Mouse (Mus musculus) midbrain, embryonic 14.5 days (tissue): ENCODE results near the gene Eif2ak4. TPM values are rescaled to one million over a fixed set of nuclear protein-coding genes. Genes with fewer than 3 reads are reported as not detected.
A peak's percentile ranks its signal among the peaks of the same experiment; 100 is the strongest.

ENCODE experiments used
- ATAC-seq: fragments of 200-750 bp; cut with Nextera tagmentation; 2 replicates; pipeline ENCODE4 v1.8.0; 2017; ENCODE audit warnings: moderate number of reproducible peaks, moderate library complexity; ENCODE audit not compliant: low FRiP score, low TSS enrichment
- DNase-seq: peaks from one replicate; pipeline ENCODE4 v3.0.0-alpha.2; 2015
- H3K27ac ChIP-seq: fragments of 300-500 bp; sonication (generic); replicated peaks from 2 replicates; pipeline ENCODE4 v1.5.1; 2014; ENCODE audit warnings: mild to moderate bottlenecking, low read depth, low read length, moderate library complexity
- H3K27me3 ChIP-seq: fragments of 300-500 bp; sonication (generic); 2 replicates; pipeline ENCODE4 v1.6.1; 2014; ENCODE audit warnings: low read length, control low read depth, mixed read lengths; ENCODE audit not compliant: control insufficient read depth, insufficient read depth
- H3K36me3 ChIP-seq: fragments of 300-500 bp; sonication (generic); 2 replicates; pipeline ENCODE4 v1.6.1; 2014; ENCODE audit warnings: low read length, control low read depth; ENCODE audit not compliant: control insufficient read depth, insufficient read depth
- H3K4me1 ChIP-seq: fragments of 300-500 bp; sonication (generic); 2 replicates; pipeline ENCODE4 v1.6.1; 2014; ENCODE audit warnings: mild to moderate bottlenecking, antibody characterized with exemption, low read length, control low read depth; ENCODE audit not compliant: control insufficient read depth, insufficient read depth
- H3K4me2 ChIP-seq: fragments of 300-500 bp; sonication (generic); 2 replicates; pipeline ENCODE4 v1.6.1; 2014; ENCODE audit warnings: mild to moderate bottlenecking, low read length, moderate library complexity
- H3K4me3 ChIP-seq: fragments of 300-500 bp; sonication (generic); replicated peaks from 2 replicates; pipeline ENCODE4 v1.5.1; 2014; ENCODE audit warnings: low read depth, low read length
- H3K9ac ChIP-seq: fragments of 300-500 bp; sonication (generic); replicated peaks from 2 replicates; pipeline ENCODE4 v1.6.1; 2014; ENCODE audit warnings: mild to moderate bottlenecking, low read length, moderate library complexity
- H3K9me3 ChIP-seq: fragments of 300-500 bp; sonication (generic); 2 replicates; pipeline ENCODE4 v1.6.1; 2016; ENCODE audit warnings: low read length, control low read depth, mixed read lengths; ENCODE audit not compliant: control insufficient read depth
- WGBS: fragments of 180-500 bp; shearing (Covaris S2); extraction: QIAGEN DNeasy Blood & Tissue Kit; methylation state at CpG from one replicate; pipeline ENCODE4 v1.1.7; 2014; 5-methylcytosine and 5-hydroxymethylcytosine counted together
- polyA plus RNA-seq: library from polyadenylated mRNA; unstranded; fragments of >200 nt; fragmentation: Nextera tagmentation; extraction: Ambion mirVana; gene quantifications from 2 replicates; pipeline ENCODE4 v1.2.1, GENCODE M21; 2014

Gene Eif2ak4
- polyA plus RNA-seq, 1 experiment from 2014 or later = 10.2 TPM

DNA sequence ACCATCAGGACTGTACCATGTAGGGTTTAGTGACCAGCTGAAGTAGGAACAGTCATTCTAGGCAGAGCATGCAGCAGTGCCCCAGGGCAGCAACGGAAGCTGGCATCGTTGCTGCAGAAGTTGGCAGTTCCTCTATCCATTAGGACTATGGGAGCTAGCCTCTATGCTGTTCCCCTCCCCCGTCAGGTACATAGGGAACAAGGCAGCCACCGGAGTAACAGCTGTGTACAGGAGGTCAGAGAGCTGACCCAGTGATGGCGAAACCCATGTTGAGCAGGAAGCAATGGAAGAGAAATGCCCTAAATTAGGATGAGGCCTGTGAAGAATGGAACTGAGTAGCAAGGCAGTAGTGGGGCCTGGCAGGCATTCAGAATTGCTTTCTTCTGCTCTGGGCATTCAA lies 53.8 kb downstream of the Eif2ak4 start:
- peaks cover 31% of the 10 kb centered on the region for H3K36me3 ChIP-seq
- WGBS = 90% methylated on average over 5 of the region's 5 CpGs
- no peak for DNase-seq
- no peaks in the 10 kb centered on the region for H3K9me3 ChIP-seq
- H3K4me2 ChIP-seq = no peak overlapping the region
- ATAC-seq = no peak
- H3K4me1 ChIP-seq = no peaks in the 10 kb centered on the region
- no peak overlapping the region for H3K4me3 ChIP-seq
- H3K27me3 ChIP-seq = no peaks in the 10 kb centered on the region
- no peak overlapping the region for H3K9ac ChIP-seq
- H3K27ac ChIP-seq = no peak overlapping the region

DNA sequence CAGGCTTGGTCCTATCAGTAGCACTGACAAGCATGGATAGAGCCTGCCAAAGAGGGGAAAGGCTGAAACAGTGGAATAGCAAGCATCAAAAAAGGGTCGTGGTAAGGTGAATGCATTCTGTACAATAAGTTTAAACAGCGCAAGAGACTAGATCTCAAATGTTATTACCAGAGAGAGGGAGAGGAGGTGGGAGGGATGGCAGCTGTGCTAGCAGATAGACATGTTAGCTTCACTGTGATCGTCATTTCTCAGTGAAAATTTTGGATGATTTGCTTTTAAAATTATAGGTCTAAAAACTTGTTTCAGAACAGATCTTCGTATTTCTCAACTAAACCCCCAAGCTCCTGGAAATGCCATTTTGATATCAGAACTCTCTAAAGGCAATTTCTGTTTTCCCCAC lies 54.3 kb downstream of the Eif2ak4 start:
- no peak overlapping the region for H3K9ac ChIP-seq
- H3K4me3 ChIP-seq = no peak overlapping the region
- H3K27me3 ChIP-seq = no peaks in the 10 kb centered on the region
- H3K4me2 ChIP-seq = no peak overlapping the region
- H3K4me1 ChIP-seq = no peaks in the 10 kb centered on the region
- no peak for DNase-seq
- no peaks in the 10 kb centered on the region for H3K9me3 ChIP-seq
- ATAC-seq = no peak
- H3K36me3 ChIP-seq = peaks cover 30% of the 10 kb centered on the region
- WGBS = 93% methylated on average over 4 of the region's 4 CpGs
- no peak overlapping the region for H3K27ac ChIP-seq

DNA sequence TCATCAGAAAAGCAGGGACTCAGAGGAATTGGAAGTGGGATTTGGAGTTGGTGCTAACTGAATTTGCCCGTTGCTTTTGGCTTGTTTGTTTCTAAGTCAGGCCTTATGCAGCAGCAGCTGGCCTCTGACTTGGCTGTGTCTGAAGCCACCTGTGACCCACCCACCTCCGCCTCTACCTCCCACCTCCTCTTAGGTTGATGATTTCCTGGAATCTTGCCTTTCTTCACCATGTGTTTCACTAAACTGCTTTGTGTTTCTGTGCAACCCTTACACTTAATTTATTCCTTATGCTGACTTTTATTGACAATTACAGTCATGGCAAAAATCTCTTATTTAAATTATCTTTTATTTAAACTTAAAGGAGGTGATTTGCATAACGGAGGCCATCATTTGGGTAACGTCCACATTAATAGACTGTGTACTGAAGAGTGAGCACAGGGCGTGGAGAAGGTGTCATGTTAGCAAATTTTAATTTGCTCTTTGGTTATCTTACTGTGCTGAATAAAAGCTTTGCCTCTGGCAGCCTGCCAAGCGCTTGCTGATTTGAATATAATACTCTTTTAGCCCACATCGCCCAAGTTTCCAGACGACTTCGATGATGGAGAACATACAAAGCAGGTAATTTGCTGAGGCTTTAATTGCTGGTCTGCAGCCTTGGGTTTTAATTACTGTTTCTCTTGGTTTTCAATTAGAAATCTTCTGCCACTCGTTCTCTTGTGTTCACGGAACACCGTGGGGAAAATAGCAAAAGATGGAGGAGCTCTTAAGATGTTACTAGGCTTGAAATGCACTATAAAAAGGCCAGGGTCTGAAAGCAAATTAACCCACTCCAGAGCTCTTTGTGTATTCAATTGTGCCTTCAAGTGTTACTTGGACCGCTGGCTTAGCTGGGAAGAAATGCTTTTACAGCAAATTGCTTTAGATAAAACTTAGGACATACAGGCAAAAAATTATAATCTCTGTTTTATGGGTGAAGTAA lies 57.6 kb downstream of the Eif2ak4 start:
- Histone ChIP-seq H3K36me3 (peaks cover 25% of the 10 kb centered on the region), H3K4me2 (no peak overlapping the region), H3K27me3 (no peaks in the 10 kb centered on the region), H3K27ac (peak overlapping the region; percentile 41), H3K4me1 (no peaks in the 10 kb centered on the region), H3K9ac (no peak overlapping the region), H3K9me3 (no peaks in the 10 kb centered on the region), H3K4me3 (no peak overlapping the region)
- DNase-seq (peak; percentile 84), ATAC-seq (no peak; the same call in 1 of the 2 replicates)
- WGBS = 50% methylated on average over 13 of the region's 13 CpGs

DNA sequence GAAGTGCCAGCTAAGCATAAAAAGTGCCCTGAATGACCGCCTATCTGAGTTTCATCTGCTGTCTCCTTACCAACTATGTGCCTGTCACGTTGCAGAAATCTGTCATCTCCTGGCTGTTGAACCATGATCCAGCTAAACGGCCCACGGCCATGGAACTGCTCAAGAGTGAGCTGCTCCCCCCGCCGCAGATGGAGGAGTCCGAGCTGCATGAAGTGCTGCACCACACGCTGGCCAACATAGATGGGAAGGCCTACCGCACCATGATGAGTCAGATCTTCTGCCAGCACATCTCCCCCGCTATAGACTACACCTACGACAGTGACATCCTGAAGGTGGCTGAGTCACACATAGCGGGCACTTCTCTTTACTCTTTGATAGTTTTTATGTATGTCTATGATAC lies 59.8 kb downstream of the Eif2ak4 start:
- Histone ChIP-seq H3K9me3 (no peaks in the 10 kb centered on the region), H3K4me1 (no peaks in the 10 kb centered on the region), H3K36me3 (peaks cover 22% of the 10 kb centered on the region), H3K9ac (no peak overlapping the region), H3K27me3 (no peaks in the 10 kb centered on the region), H3K4me2 (no peak overlapping the region), H3K27ac (no peak overlapping the region), H3K4me3 (no peak overlapping the region)
- DNase-seq (no peak), ATAC-seq (no peak)
- 66% methylated on average over 12 of the region's 12 CpGs for WGBS

DNA sequence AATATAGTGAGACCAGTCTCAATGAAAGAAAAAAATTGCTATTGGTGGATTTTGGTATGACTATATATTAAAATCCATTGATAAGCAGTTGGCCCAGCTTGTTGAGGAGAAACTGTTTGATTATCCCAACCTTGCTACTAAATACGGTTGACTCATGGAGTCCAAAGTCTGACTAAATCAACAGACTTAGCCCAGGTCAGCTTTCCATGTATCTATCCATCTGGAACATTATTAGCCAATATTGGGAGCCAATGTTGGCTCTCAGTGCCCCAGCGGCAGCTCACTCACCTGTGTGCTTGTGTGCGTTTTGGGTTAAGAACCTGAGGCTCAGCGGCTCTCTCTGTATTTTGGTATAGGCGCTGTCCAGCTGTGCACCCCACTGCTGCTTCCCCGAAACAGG lies 62.6 kb downstream of the Eif2ak4 start:
- 95% methylated on average over 6 of the region's 6 CpGs for WGBS
- Histone ChIP-seq H3K27me3 (no peaks in the 10 kb centered on the region), H3K9me3 (no peaks in the 10 kb centered on the region), H3K9ac (no peak overlapping the region), H3K4me3 (no peak overlapping the region), H3K4me2 (no peak overlapping the region), H3K4me1 (no peaks in the 10 kb centered on the region), H3K36me3 (peaks cover 16% of the 10 kb centered on the region; the same call in 1 of the 2 replicates), H3K27ac (no peak overlapping the region)
- DNase-seq (no peak), ATAC-seq (no peak)

DNA sequence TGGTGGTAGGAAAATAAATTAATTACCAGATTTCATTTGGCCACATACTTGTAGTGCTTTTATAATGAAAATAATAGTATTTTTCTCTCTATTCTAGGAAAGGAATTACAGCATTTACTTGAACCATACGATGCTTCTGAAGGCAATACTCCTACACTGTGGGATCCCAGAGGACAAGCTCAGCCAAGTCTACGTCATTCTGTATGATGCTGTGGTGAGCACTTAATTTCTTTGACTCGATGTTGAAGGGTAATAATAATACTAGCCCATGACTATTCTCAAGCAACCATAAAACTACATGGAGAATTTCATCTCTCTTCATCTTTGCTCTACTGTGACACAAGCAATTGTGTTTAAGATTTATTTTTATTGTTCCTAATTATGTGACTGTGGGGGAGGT lies 68.6 kb downstream of the Eif2ak4 start:
- ATAC-seq = no peak
- WGBS = 86% methylated on average over 3 of the region's 3 CpGs
- H3K27ac ChIP-seq = no peak overlapping the region; the same call in 1 of the 2 replicates

DNA sequence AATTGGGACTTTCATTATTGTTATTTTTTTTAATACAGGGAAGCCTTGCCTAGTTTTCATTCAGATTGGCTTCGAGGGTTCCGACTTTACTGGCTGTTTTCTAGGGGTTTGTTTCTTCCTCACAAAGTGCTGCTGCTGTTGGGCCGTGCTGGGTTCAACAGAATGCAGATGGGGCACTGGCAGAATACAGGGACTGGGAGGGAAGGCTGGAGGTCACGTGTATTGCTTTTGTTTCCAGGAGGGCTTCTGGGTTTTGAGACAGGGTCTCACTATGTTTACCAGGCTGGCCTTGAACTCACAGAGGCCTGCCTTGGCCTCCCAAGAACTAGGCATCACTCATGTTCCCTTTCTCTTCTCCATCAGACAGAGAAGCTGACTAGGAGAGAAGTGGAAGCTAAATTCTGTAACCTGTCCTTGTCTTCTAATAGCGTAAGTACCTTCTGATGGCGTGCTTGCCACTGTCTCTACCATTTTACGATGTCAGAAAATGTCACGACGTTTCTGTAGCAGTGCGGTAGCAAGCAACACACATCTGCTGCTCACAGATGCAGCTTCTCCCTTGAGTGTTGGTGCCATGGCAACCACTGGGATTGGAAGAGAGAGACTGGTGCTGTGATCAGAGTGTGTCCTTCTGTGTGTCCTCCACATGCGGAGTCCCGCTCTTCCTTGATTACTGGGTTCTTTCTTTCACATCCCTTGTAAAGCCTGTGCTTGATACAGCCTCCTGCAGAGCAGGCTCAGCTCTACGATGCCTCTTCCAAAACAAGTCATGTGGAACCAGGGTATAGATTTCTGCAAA lies 69.2 kb downstream of the Eif2ak4 start:
- Histone ChIP-seq H3K4me3 (no peak overlapping the region), H3K9ac (no peak overlapping the region), H3K4me1 (peaks cover 9% of the 10 kb centered on the region; the same call in 1 of the 2 replicates), H3K4me2 (no peak overlapping the region), H3K27ac (peak overlapping the region; percentile 77), H3K9me3 (no peaks in the 10 kb centered on the region), H3K36me3 (peaks cover 15% of the 10 kb centered on the region), H3K27me3 (no peaks in the 10 kb centered on the region)
- WGBS = 57% methylated on average over 13 of the region's 13 CpGs
- peak; percentile 82 for DNase-seq
- ATAC-seq = peak; percentile 78; the same call in 1 of the 2 replicates

More for the DNA sequence above, 68.6 kb downstream of the Eif2ak4 start:
- DNase-seq = no peak
- no peak overlapping the region for H3K4me2 ChIP-seq
- H3K4me1 ChIP-seq = peaks cover 9% of the 10 kb centered on the region; the same call in 1 of the 2 replicates
- H3K27me3 ChIP-seq = no peaks in the 10 kb centered on the region
- no peak overlapping the region for H3K4me3 ChIP-seq
- peaks cover 10% of the 10 kb centered on the region for H3K36me3 ChIP-seq
- no peaks in the 10 kb centered on the region for H3K9me3 ChIP-seq
- no peak overlapping the region for H3K9ac ChIP-seq

DNA sequence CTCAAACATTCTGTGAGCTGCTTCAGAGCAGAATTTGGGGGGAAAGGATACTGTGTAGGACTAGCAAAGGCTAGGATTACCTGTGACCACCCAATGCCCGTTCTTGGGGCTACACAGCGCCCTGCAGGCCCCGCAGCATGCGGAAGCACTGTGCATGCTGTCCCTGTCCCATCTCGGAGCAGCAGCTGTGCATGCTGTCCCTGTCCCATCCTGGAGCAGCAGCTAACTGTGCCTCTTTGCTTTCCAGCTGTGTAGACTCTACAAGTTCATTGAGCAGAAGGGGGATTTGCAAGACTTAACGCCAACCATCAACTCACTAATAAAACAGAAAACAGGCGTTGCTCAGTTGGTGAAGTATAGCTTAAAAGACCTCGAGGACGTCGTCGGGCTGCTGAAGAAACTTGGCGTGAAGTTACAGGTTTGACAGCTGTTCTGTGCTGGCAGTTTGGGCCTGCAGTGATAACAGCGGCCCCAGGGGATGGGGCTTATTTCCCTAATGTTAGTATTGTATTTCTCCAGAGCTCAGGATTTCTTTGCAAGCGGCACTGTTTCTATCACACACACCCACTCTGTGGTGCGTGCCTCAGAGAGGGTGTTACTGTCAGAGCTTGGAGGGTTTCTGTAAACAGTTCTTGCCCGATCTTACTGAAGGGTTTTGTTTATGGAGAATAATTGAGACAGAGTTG lies 73.2 kb downstream of the Eif2ak4 start:
- H3K36me3 ChIP-seq = peaks cover 40% of the 10 kb centered on the region
- peaks cover 9% of the 10 kb centered on the region; the same call in 1 of the 2 replicates for H3K4me1 ChIP-seq
- no peaks in the 10 kb centered on the region for H3K27me3 ChIP-seq
- H3K27ac ChIP-seq = no peak overlapping the region
- H3K4me2 ChIP-seq = no peak overlapping the region
- no peak for DNase-seq
- 79% methylated on average over 16 of the region's 16 CpGs for WGBS
- no peak overlapping the region for H3K4me3 ChIP-seq
- no peaks in the 10 kb centered on the region for H3K9me3 ChIP-seq
- no peak overlapping the region for H3K9ac ChIP-seq
- ATAC-seq = no peak
